Mouse (Mus musculus): ENCODE results near the gene 2310011J03Rik.

DNA sequence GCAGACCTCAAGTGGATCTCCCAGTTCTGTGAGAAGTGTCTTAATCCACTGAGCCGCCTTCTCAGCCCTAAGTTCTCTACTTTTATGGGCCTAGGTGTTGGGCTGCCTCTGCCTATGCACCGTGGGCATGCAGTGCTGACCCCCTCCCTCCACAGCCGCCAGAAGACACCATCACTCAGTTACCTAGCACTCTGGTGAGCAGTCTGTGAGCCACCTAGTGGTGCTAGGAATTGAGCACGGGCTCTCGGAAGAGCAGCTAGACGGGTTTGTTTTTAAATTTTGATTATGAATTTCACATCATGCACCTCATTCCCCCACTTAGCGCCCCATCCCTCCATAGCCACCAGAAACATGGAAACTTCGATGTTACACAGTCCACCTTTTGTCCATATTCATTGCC, 31.7 kb downstream of the 2310011J03Rik start:
- TF ChIP-seq CTCF (IDR thresholded peaks at IDR 0.05; ENCODE audit: low read depth, low read length) (no peak), POLR2A (IDR thresholded peaks at IDR 0.05; ENCODE audit: borderline replicate concordance, low read depth, low read length) (no peak)
